Mouse (Mus musculus) liver, embryonic 12.5 days (tissue): ENCODE results near the gene Gm5868. TPM values are rescaled to one million over a fixed set of nuclear protein-coding genes. Genes with fewer than 3 reads are reported as not detected.
"Not testable (repeated sequence)": the region's sequence is repeated elsewhere in the genome, so short reads cannot be mapped to it uniquely, and the experiment has no call there.

Experiments used
- ATAC-seq: fragments of 200-750 bp; cut with Nextera tagmentation; 2 replicates; pipeline ENCODE4 v1.8.0; 2017; ENCODE audit warnings: moderate number of reproducible peaks, mild to moderate bottlenecking, moderate library complexity
- H3K27ac ChIP-seq: fragments of 300-500 bp; sonication (generic); 2 replicates; pipeline ENCODE4 v1.5.1; 2016; ENCODE audit warnings: mild to moderate bottlenecking
- H3K27me3 ChIP-seq: fragments of 300-500 bp; sonication (generic); replicated peaks from 2 replicates; pipeline ENCODE4 v1.6.1; 2016; ENCODE audit warnings: mild to moderate bottlenecking, moderate library complexity
- H3K36me3 ChIP-seq: fragments of 300-500 bp; sonication (generic); 2 replicates; pipeline ENCODE4 v1.6.1; 2016; ENCODE audit warnings: mild to moderate bottlenecking, moderate library complexity
- H3K4me1 ChIP-seq: fragments of 300-500 bp; sonication (generic); 2 replicates; pipeline ENCODE4 v1.6.1; 2016
- H3K4me2 ChIP-seq: fragments of 300-500 bp; sonication (generic); 2 replicates; pipeline ENCODE4 v1.6.1; 2016; ENCODE audit warnings: mild to moderate bottlenecking, moderate library complexity
- H3K4me3 ChIP-seq: fragments of 300-500 bp; sonication (generic); 2 replicates; pipeline ENCODE4 v1.5.1; 2016; ENCODE audit warnings: mild to moderate bottlenecking, moderate library complexity
- H3K9ac ChIP-seq: fragments of 300-500 bp; sonication (generic); 2 replicates; pipeline ENCODE4 v1.6.1; 2016; ENCODE audit warnings: mild to moderate bottlenecking, moderate library complexity
- H3K9me3 ChIP-seq: fragments of 300-500 bp; sonication (generic); replicated peaks from 2 replicates; pipeline ENCODE4 v1.6.1; 2016; ENCODE audit warnings: mild to moderate bottlenecking, moderate library complexity
- WGBS: fragments of 180-500 bp; shearing (Covaris S2); methylation state at CpG from one replicate; pipeline ENCODE4 v1.1.7; 2016; ENCODE audit not compliant: insufficient replicate concordance; 5-methylcytosine and 5-hydroxymethylcytosine counted together
- polyA plus RNA-seq: library from polyadenylated mRNA; unstranded; fragments of >200 nt; fragmentation: Nextera tagmentation; extraction: Ambion mirVana; gene quantifications from 2 replicates; pipeline ENCODE4 v1.2.1, GENCODE M21; 2016

Gm5868 gene
- polyA plus RNA-seq, 1 experiment from 2014 or later: not detected

DNA sequence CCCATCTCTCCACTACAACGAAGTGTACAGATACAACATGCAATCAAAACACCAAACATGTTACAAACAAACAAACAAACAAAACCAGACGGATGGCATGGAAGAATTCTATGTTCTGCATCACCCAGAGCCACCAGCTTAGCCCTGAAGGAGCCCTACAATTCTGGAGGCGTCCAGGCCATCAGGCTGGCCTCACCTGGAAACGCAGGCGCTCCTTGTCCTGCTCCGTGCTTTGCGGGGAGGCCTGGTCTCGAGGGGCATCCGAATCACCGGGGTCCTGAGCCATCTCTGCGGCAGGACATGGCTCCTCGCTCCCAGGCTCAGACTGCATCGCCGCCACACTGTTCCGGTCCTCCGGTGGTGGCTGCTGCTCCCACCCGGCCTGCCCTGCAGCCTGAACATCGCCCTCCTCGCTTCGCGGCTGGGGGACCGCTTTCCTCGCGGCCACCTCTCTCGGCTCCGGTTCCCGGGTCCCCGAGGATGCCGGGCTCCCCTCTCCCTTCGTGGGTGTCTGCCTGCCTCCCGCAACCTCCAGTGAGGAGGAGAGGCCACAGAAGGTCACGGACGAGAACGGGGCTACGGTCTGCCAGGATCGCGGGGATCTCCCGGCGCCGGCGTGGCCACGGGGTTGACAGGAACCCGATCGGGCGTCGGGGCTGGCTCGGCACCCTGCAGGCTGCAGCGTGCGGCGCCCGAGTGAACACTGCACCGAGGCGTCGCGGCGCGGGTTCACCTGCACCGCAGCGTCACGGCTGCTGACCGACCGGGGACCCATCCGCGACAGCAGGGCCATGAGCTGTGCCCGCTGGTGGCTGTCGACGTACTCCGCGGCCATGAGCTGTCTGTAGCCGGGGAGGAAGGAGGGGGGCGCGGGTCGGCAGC lies 7.0 kb downstream of the Gm5868 start:
- H3K27ac ChIP-seq, H3K9me3 ChIP-seq, H3K36me3 ChIP-seq, H3K4me1 ChIP-seq, H3K9ac ChIP-seq, ATAC-seq: not testable (repeated sequence)
- peak overlapping the region; percentile 40 for H3K4me3 ChIP-seq
- H3K4me2 ChIP-seq: peak overlapping the region; percentile 64
- peaks cover 49% of the 10 kb centered on the region for H3K27me3 ChIP-seq
- 6% methylated on average over 70 of the region's 73 CpGs for WGBS

DNA sequence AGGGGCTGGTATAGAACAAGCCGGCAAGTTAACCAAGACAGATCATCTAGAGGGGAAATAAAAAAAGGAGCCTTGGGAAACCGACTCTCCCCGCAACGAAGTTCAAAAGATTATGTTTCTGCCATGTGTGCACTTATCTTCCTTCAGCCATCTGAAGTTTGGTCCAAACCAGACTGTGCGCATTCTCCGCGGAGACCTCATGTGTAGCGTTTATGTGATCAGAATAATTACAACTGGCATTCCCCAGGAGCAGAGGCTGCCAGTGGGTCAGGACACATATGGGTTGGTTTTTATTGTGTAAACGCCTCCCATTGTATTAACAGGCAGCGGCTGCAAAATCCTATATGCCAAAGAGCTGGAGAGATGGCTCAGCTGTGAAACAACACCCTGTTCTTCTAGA lies 7.8 kb downstream of the Gm5868 start:
- not testable (repeated sequence) for H3K4me2 ChIP-seq, H3K4me1 ChIP-seq, ATAC-seq, H3K36me3 ChIP-seq, H3K4me3 ChIP-seq, H3K27ac ChIP-seq, H3K9me3 ChIP-seq, H3K9ac ChIP-seq
- peaks cover 49% of the 10 kb centered on the region for H3K27me3 ChIP-seq
- WGBS: 65% methylated on average over 10 of the region's 10 CpGs

DNA sequence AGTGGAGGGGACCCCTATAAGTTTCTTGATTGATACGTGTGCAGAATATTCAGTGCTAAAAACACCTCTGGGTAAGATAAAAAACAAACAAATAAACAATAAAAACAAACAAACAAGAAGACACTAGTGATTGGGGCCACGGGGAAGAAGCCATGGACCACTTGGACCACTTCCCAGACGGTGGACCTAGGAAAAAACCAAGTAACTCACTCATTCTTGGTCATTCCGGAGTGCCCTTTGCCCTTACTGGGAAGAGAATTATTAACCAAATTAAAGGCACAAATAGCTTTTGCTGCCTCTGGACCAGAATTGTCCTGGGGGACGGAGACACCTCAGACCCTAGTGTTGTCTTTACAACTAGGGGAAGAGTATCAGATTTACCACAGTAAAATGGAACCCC lies 21.7 kb downstream of the Gm5868 start:
- H3K27me3 ChIP-seq: no peaks in the 10 kb centered on the region
- H3K4me2 ChIP-seq: no peak overlapping the region
- WGBS: 76% methylated on average over 5 of the region's 5 CpGs
- H3K4me1 ChIP-seq: peaks cover 7% of the 10 kb centered on the region
- peaks cover 41% of the 10 kb centered on the region for H3K9me3 ChIP-seq
- H3K27ac ChIP-seq: no peak overlapping the region
- no peak for ATAC-seq
- H3K4me3 ChIP-seq: no peak overlapping the region
- no peak overlapping the region for H3K9ac ChIP-seq
- no peaks in the 10 kb centered on the region for H3K36me3 ChIP-seq

DNA sequence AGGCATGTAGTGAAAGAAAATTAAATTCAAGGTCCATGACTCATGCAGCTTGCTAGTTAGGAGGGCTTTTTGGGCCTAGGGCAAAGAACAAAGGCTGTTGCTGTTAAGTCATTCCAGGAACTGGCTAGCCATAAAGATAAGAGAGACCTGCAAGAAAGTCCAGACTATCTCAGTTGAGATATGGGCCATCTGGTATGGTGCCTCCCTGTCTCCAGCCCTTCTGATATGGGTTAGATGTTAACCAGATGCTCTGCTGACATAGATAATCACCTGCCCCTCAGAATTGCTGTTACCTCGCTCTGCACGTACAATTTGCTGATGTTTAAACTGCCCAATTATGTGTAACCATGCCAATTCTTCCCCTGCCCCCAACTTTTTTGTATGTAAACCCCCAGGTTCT lies 24.2 kb downstream of the Gm5868 start:
- not testable (repeated sequence) for H3K9ac ChIP-seq, ATAC-seq

DNA sequence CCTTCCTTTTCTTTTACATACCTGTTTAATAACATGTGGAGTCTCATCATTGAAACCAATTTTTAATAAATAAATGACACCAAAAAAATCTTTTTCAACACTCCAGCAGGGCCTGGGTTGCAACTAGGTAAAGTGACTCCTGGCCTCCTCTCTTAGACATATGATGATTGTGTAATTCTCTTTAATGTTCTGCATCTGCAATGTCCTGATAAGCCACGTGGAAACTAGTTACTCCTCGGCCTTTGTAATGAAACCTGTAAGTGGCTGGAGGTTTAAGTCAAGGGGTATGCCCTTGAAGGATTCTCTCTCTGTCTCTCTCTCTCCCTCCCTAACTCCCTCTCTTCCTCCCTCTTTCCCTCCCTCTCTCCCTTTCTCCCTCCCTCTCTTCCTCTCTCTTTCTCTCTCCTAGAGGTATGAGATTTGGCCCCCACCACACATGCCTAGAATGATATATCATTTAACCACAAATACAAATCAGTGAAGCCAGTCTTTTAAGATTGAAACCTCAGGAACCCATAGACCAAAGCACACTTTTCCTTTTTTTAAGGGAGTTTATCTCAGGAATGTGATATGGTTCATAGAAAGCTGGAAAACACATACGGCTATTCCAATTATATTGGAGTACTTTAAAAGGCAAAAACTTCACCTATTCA lies 26.2 kb downstream of the Gm5868 start:
- WGBS: 28% methylated on average over 3 of the region's 3 CpGs
- H3K4me3 ChIP-seq: no peak overlapping the region

More for the DNA sequence above, 24.2 kb downstream of the Gm5868 start:
- Histone ChIP-seq H3K9me3 (peaks cover 25% of the 10 kb centered on the region), H3K4me1 (peaks cover 23% of the 10 kb centered on the region)
- not testable (repeated sequence) for H3K27ac ChIP-seq, H3K27me3 ChIP-seq, H3K4me3 ChIP-seq, H3K36me3 ChIP-seq, H3K4me2 ChIP-seq
- WGBS: 52% methylated on average over 2 of the region's 2 CpGs

DNA sequence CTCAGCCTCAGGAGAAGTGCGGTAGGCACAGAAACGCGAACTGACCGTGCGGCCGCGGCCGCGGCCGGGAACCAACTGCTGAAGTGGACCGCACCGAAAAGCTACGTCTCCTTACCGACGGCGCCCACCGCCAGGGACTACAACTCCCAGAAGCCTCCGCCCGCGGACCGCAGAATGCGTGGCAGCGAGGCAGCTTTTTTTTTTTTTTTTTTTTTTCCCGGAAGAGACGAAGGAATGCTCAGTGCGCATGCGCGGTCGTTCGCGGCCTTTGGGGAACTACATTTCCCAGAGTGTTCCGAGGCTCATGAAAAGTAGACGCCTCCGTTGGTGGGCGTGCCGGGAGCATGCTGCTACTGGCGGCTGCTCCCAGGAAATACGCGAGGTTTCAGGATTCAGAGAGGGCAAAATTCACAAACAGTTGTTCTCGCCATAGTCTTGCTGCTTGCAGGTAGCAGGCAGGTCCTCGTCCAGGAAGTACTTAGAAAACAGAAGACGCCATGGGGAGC lies 27.8 kb downstream of the Gm5868 start, which contains the start of gene Nfxl1:
Gene Nfxl1 (minus strand): TSS at position 141 of the 506 bp plus-strand sequence.
- Histone ChIP-seq H3K27ac (peak within 1 kb of the TSS; percentile 74), H3K9me3 (0 out of 2 replicates have a peak, but pooled peaks cover 12% of the 10 kb centered on the region), H3K4me2 (peak within 1 kb of the TSS; percentile 91), H3K36me3 (peaks cover 8% of the 10 kb centered on the region), H3K27me3 (no peaks in the 10 kb centered on the region), H3K4me3 (peak within 1 kb of the TSS; percentile 84), H3K9ac (peak within 1 kb of the TSS; percentile 87), H3K4me1 (peaks cover 26% of the 10 kb centered on the region)
- peak; percentile 94 for ATAC-seq
- 0% methylated on average over 42 of the region's 42 CpGs for WGBS

More for the DNA sequence above, 26.2 kb downstream of the Gm5868 start:
- Histone ChIP-seq H3K4me1 (peaks cover 26% of the 10 kb centered on the region), H3K9ac (no peak overlapping the region), H3K9me3 (peaks cover 14% of the 10 kb centered on the region; the same call in 1 of the 2 replicates), H3K36me3 (peaks cover 2% of the 10 kb centered on the region), H3K27ac (no peak overlapping the region), H3K4me2 (no peak overlapping the region), H3K27me3 (no peaks in the 10 kb centered on the region)
- ATAC-seq: no peak

DNA sequence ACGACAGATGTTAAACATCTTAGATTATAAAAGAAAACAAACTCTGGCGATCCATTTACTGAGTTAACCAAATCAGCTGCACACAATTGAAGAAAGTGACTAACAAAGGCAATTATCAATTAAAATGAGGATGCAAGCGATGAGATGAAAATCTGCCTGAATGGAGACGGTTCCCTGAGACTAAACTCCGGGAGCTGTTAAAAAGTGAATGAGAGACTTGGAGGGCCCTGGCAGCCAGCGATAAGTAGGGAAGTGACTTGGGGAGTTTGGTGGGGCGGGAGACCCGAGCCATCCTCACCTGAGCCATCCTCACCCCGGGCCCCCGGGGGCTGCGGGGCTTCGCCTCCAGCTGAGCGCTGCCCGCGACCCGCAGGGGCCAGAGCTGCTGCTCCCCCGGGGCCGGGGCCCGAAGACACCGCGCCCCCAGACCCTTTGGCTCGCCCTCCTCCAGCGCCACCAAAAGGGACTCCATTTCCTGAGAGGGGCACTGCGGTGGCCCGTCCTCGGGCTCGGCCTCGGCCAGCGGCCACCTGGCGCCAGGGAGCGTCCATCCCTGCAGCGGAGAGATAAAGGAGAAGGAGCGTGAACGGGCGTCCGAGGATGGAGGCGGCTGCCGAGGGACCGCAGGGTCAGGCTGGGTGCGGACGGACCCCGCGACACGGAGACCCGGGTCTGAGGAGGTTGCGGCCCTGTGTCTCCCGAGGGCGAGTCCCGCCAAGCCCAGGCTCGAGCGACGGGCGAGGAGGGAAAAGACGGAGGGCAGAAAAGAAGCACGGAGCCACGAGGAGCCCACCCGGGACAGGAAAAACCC lies 28.4 kb downstream of the Gm5868 start:
- H3K4me2 ChIP-seq: peak overlapping the region; percentile 91
- peaks cover 26% of the 10 kb centered on the region for H3K4me1 ChIP-seq
- peak; percentile 82 for ATAC-seq
- peak overlapping the region; percentile 74 for H3K27ac ChIP-seq
- peaks cover 12% of the 10 kb centered on the region for H3K36me3 ChIP-seq
- H3K4me3 ChIP-seq: peak overlapping the region; percentile 84
- 1% methylated on average over 57 of the region's 57 CpGs for WGBS
- H3K27me3 ChIP-seq: no peaks in the 10 kb centered on the region
- 0 out of 2 replicates have a peak, but pooled peaks cover 6% of the 10 kb centered on the region for H3K9me3 ChIP-seq
- peak overlapping the region; percentile 87 for H3K9ac ChIP-seq

DNA sequence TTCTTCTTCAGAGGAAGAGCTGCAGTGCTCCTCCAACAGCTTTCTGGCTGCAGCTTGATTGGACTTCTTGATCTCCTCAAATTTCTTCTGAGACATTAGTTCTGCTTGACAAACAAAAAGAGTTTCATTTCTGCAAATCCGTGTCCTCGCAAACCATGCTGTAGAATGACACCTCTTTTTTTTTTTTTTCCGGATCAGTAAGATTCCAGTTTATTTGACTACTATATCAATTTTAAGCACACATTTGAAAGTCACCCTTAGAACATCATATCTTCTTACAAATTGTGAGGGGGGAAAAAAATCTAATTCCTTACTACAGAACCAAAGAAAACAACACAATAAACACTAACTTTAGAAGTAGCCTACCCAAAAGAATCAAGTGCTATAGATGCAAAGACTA lies 31.1 kb downstream of the Gm5868 start:
- H3K27me3 ChIP-seq: no peaks in the 10 kb centered on the region
- 82% methylated on average over 3 of the region's 3 CpGs for whole genome bisulfite sequencing
- peaks cover 25% of the 10 kb centered on the region for H3K4me1 ChIP-seq
- peaks cover 21% of the 10 kb centered on the region for H3K36me3 ChIP-seq
- no peak overlapping the region for H3K4me2 ChIP-seq
- no peak for ATAC-seq
- H3K27ac ChIP-seq: no peak overlapping the region
- H3K4me3 ChIP-seq: no peak overlapping the region
- H3K9me3 ChIP-seq: no peaks in the 10 kb centered on the region
- H3K9ac ChIP-seq: no peak overlapping the region

DNA sequence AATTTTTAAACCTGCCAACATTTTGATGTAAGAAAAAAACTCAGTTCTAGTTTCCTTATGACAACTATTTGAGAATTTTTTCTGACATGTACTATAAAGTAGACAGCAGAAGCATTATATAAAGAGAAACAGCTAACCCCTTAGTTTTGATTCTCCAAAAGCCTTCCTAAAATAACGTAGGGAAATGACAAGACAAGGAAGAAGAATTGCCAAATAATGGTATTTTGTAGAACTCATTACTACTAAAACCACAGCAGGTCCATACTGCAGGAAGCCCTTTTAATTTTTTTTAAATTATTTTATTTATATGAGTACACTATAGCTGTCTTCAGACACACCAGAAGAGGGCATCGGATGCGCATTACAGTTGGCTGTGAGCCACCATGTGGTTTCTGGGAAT lies 36.1 kb downstream of the Gm5868 start:
- WGBS: 79% methylated on average over 3 of the region's 3 CpGs
- H3K4me2 ChIP-seq: no peak overlapping the region
- no peaks in the 10 kb centered on the region for H3K27me3 ChIP-seq
- no peak overlapping the region for H3K27ac ChIP-seq
- H3K4me3 ChIP-seq: no peak overlapping the region
- peaks cover 35% of the 10 kb centered on the region for H3K36me3 ChIP-seq
- H3K9me3 ChIP-seq: no peaks in the 10 kb centered on the region
- H3K9ac ChIP-seq: no peak overlapping the region
- ATAC-seq: no peak
- H3K4me1 ChIP-seq: no peaks in the 10 kb centered on the region
